Mouse (Mus musculus) forebrain, postnatal 0 days (tissue): ENCODE measurements at regions not wholly inside any gene's neighbourhood (a gene's known extent, or its start where the extent isn't known, plus 50 kb on each side); places are given as distances from the start of the nearest gene placed in this dataset.

Experiments
- ATAC-seq: fragments of 200-750 bp; cut with Nextera tagmentation; 2 replicates; pipeline ENCODE4 v1.8.0; 2017; ENCODE audit warnings: mild to moderate bottlenecking, moderate library complexity
- DNase-seq: peaks from one replicate; pipeline ENCODE4 v3.0.0-alpha.2; 2015
- H3K27ac ChIP-seq: fragments of 300-500 bp; sonication (generic); 2 replicates; pipeline ENCODE4 v1.5.1; 2014; ENCODE audit warnings: low read depth, mild to moderate bottlenecking, antibody characterized with exemption, low read length, moderate library complexity, mixed read lengths
- H3K27me3 ChIP-seq: fragments of 300-500 bp; sonication (generic); 2 replicates; pipeline ENCODE4 v1.6.1; 2014; ENCODE audit warnings: mild to moderate bottlenecking, low read length, mixed read lengths; ENCODE audit not compliant: insufficient read depth
- H3K36me3 ChIP-seq: fragments of 300-500 bp; sonication (generic); 2 replicates; pipeline ENCODE4 v1.6.1; 2014; ENCODE audit warnings: mild to moderate bottlenecking, moderate library complexity; ENCODE audit not compliant: insufficient read depth
- H3K4me1 ChIP-seq: fragments of 300-500 bp; sonication (generic); 2 replicates; pipeline ENCODE4 v1.6.1; 2014; ENCODE audit warnings: antibody characterized with exemption; ENCODE audit not compliant: insufficient read depth
- H3K4me2 ChIP-seq: fragments of 300-500 bp; sonication (generic); 2 replicates; pipeline ENCODE4 v1.6.1; 2014; ENCODE audit warnings: low read depth, mild to moderate bottlenecking, moderate library complexity
- H3K4me3 ChIP-seq: fragments of 300-500 bp; sonication (generic); 2 replicates; pipeline ENCODE4 v1.5.1; 2014; ENCODE audit warnings: low read depth, low read length, mixed read lengths
- H3K9ac ChIP-seq: fragments of 300-500 bp; sonication (generic); 2 replicates; pipeline ENCODE4 v1.6.1; 2014; ENCODE audit warnings: mild to moderate bottlenecking
- H3K9me3 ChIP-seq: fragments of 300-500 bp; sonication (generic); 2 replicates; pipeline ENCODE4 v1.6.1; 2016; ENCODE audit warnings: low read length
- CTCF ChIP-seq: sonication (generic); IDR thresholded peaks from 2 replicates; pipeline ENCODE4 v1.5.1; 2016; ENCODE audit warnings: antibody characterized with exemption, control low read depth, low read depth
- WGBS: fragments of 180-500 bp; shearing (Covaris S2); extraction: QIAGEN DNeasy Blood & Tissue Kit; methylation state at CpG from one replicate; pipeline ENCODE4 v1.1.7; 2014; 5-methylcytosine and 5-hydroxymethylcytosine counted together

DNA sequence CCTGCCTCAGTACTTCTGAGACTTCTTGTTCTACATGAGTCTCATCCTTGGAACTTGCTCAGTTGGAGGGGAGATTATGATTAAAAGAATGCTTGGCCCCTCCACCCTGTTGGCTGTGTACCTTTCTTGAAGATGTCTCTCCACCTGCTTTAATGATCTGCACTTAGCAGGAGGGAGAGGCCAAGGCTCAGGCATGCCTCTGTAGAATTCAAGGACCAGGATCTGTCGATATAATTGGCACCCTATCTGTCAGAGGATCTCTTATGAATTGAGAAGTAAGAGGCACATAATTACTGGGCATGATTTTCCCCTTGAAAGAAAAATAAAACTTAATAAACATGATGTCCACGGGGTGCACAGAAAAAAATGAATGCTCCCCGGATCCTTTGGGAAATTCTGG is 2893.1 kb upstream of the 5930422O12Rik start:
- Histone ChIP-seq H3K27me3 (no peaks in the 10 kb centered on the region), H3K4me2 (no peak overlapping the region), H3K27ac (no peak overlapping the region), H3K4me3 (no peak overlapping the region), H3K4me1 (no peaks in the 10 kb centered on the region), H3K9ac (no peak overlapping the region), H3K36me3 (no peaks in the 10 kb centered on the region), H3K9me3 (no peaks in the 10 kb centered on the region)
- WGBS: 53% methylated on average over 3 of the region's 3 CpGs
- DNase-seq (no peak), ATAC-seq (no peak)
- no peak for TF ChIP-seq CTCF

DNA sequence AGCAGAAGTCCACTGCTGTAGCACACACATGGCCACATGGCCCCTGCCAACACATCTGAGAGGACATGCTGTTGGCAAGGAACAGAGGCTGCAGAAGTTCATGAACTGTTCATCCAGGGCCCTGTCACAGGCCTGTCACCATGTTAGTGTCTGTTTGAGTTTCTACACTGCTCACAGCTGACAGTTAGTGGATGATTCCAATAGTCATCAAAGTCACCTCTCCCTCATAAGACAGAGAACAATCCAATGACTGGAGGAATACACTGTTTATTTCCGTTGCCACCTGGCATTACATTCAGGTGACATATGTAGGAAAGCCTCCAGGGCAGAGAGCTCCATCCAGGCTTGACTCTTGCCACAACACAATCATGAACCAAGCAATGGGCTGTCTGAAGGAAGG is 2886.3 kb upstream of the 5930422O12Rik start:
- no peak for DNase-seq
- no peak overlapping the region for H3K4me2 ChIP-seq
- H3K4me1 ChIP-seq: no peaks in the 10 kb centered on the region; the same call in 1 of the 2 replicates
- ATAC-seq: peak; percentile 34; the same call in 1 of the 2 replicates
- H3K9me3 ChIP-seq: no peaks in the 10 kb centered on the region
- no peak for TF ChIP-seq CTCF
- no peaks in the 10 kb centered on the region for H3K36me3 ChIP-seq
- no peak overlapping the region for H3K4me3 ChIP-seq
- 67% methylated on average over 1 of the region's 1 CpGs for WGBS
- no peak overlapping the region for H3K27ac ChIP-seq
- no peaks in the 10 kb centered on the region for H3K27me3 ChIP-seq
- no peak overlapping the region for H3K9ac ChIP-seq

DNA sequence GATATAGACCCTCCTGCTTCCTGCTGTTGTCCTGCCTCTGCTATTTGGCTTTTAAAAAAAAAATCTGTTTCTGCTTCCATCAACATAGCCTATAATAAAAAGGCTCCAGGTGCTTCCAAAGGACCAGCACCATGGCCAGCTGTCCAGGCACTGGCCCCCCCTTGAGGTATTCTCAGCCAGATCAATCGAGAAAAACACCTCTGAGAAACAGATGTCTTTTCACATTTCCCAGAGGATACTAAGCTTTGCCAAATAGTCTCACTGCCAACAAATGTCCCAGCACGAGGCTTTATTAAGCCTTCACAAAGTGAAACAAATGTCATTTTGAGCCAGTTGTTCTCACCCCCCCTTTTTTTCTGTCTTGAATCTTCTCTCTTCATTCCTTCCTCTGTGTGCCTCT is 2880.7 kb upstream of the 5930422O12Rik start:
- H3K9ac ChIP-seq: no peak overlapping the region
- no peak overlapping the region for H3K4me3 ChIP-seq
- 16% methylated on average over 2 of the region's 2 CpGs for WGBS
- H3K9me3 ChIP-seq: no peaks in the 10 kb centered on the region
- peak; percentile 35 for DNase-seq
- ATAC-seq: no peak; the same call in 1 of the 2 replicates
- no peaks in the 10 kb centered on the region for H3K27me3 ChIP-seq
- no peaks in the 10 kb centered on the region for H3K36me3 ChIP-seq
- H3K4me2 ChIP-seq: no peak overlapping the region
- H3K4me1 ChIP-seq: no peaks in the 10 kb centered on the region
- TF ChIP-seq CTCF: no peak
- H3K27ac ChIP-seq: no peak overlapping the region

DNA sequence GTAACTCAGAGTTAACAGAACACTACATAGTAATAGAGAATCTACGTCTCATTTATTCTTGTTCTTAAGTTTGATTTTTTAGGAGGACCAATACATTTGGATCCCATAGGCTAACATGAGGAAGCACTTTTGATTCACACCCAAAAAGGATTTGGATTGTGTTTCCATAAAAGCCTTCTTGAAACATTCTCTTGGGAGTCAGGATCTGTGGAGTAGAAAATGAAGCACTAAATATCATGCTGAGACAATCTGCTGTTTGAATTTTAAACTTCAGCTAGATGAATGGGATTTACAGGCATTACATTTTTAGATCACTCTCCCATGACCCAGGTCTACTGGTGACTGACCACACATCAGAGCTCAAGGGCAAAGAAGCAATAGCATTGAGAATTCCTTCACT is 2877.5 kb upstream of the 5930422O12Rik start:
- no peak overlapping the region for H3K4me3 ChIP-seq
- H3K9ac ChIP-seq: no peak overlapping the region
- no peak for TF ChIP-seq CTCF
- H3K36me3 ChIP-seq: no peaks in the 10 kb centered on the region
- H3K4me1 ChIP-seq: no peaks in the 10 kb centered on the region
- ATAC-seq (no peak), DNase-seq (no peak)
- 68% methylated on average over 1 of the region's 1 CpGs for WGBS
- no peaks in the 10 kb centered on the region for H3K27me3 ChIP-seq
- H3K9me3 ChIP-seq: no peaks in the 10 kb centered on the region
- no peak overlapping the region for H3K27ac ChIP-seq
- H3K4me2 ChIP-seq: no peak overlapping the region

DNA sequence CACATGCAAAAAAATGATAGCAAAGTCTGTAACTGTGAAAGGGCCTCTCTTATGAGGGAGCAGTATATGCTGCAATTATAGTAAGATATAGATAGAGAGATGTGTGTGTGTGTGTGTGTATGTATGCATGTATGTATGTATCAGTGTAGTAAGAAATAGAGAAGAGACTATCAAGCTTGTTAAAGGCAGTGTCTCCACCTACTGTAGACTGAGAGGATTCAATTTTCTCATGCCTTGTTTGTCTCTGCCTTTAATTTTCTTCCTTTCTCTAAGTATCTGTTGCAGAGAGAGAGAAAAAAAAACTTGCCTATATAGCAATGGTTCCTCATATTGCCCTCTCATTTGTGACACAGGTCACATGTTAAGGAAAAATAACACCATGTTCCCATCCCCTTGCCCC is 2871.1 kb upstream of the 5930422O12Rik start:
- ATAC-seq: no peak
- Histone ChIP-seq H3K27ac (no peak overlapping the region), H3K36me3 (no peaks in the 10 kb centered on the region), H3K9me3 (no peaks in the 10 kb centered on the region), H3K4me2 (no peak overlapping the region), H3K27me3 (no peaks in the 10 kb centered on the region), H3K4me1 (no peaks in the 10 kb centered on the region), H3K4me3 (no peak overlapping the region), H3K9ac (no peak overlapping the region)
- DNase-seq: peak; percentile 11
- peak; percentile 55 for TF ChIP-seq CTCF

DNA sequence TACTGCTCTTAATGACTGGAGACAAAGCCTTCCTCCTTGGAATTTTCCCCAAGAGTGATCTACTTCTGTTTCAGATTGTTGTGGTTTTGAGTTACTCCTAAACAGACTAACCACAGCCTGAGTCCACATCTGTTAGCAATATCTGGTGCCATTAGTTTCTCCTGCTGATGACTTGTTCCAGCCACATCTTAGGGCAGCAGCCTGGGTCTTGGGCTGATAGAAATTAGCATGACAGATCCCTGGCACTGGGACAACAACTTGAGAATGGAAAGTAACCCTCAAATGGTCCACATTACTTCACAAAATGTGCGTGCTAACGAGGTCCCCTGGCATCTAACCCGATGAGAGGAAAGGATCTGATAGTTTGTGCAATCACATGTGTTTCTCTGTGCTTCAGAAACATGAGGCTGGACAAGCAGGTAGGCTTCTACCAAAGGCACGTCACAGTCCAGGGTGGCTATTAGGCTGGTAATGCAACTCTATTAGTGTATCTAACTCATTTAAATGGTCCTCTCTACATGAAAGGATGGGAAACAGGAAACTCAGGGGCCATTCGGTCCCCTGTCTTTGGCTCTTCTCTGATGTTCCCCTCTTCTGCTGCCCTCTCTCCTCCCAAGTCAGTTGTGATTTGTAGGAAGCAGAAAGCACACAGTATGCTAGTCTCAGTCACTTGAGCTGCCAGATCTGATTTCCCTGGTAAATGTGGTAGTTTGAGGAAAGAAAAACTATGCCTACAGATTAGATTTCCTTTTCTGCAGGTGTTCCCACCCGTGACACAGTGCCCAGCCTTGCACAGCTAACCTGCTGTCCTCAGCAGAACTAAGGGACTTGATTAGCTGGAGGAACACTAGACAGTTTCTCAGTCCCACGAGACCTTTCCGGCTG is 2866.9 kb upstream of the 5930422O12Rik start:
- Histone ChIP-seq H3K9ac (no peak overlapping the region), H3K27me3 (no peaks in the 10 kb centered on the region), H3K36me3 (no peaks in the 10 kb centered on the region), H3K27ac (no peak overlapping the region), H3K4me3 (no peak overlapping the region), H3K4me2 (no peak overlapping the region), H3K4me1 (no peaks in the 10 kb centered on the region), H3K9me3 (no peaks in the 10 kb centered on the region)
- ATAC-seq (no peak), DNase-seq (no peak)
- no peak for TF ChIP-seq CTCF
- 59% methylated on average over 8 of the region's 8 CpGs for WGBS

DNA sequence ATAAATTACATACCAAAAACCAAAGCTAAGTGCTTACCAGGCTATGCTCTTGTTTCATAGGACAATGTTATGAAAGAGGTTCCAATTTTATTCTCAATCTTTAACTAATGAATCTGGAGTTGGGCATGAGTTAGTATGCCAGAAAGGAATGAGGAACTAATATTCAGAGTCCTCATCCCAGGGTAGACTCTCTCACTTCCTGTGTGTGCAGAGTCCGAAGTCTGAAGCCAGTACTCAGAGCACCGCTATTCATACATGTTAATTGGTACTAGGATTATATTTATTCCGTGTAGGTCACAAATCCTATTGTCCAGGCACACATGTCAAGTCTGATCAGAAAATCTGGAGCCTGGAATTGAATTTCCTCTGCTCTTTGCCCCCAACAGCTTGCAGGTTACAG is 2858.7 kb upstream of the 5930422O12Rik start:
- Histone ChIP-seq H3K4me3 (no peak overlapping the region), H3K9ac (no peak overlapping the region), H3K4me2 (no peak overlapping the region), H3K27me3 (no peaks in the 10 kb centered on the region), H3K9me3 (no peaks in the 10 kb centered on the region), H3K27ac (no peak overlapping the region), H3K4me1 (no peaks in the 10 kb centered on the region), H3K36me3 (no peaks in the 10 kb centered on the region)
- no peak for TF ChIP-seq CTCF
- ATAC-seq (no peak), DNase-seq (no peak)
- 83% methylated on average over 3 of the region's 3 CpGs for WGBS
